Mouse (Mus musculus): ENCODE measurements around the gene Gm29866. TPM values are rescaled to one million over a fixed set of nuclear protein-coding genes. Genes with fewer than 3 reads are reported as not detected.
"Not testable (repeated sequence)": the region's sequence is repeated elsewhere in the genome, so short reads cannot be mapped to it uniquely, and the experiment has no call there.

Gene Gm29866
- not detected in 2 replicates for total RNA-seq (2015)
- total RNA-seq (2017): not detected in 2 replicates

DNA sequence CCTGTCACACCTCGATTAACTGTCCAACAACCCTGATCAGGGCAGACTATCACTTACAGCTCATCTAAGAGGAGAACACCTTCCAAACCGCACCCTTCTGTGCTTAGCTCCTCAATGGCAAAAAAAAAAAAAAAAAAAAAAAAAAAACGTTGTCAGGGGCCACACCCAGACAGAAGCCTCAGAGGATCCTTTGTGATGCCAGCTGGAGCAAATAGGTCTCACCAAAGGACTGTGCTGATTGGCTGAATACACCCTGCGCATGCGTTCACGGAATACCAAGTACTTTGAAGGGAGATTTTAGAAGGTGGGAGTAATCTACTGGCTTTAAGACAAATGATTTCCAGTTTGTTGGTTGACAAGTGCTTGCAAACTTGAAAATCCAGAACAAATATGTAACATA is at the start of gene Gm29866:
Gm29866 (minus strand) TSS at position 101 of the 400 bp plus-strand sequence.
- ATAC-seq (replicated peaks; ENCODE audit: poor library complexity): not testable (repeated sequence)

Other genes with a start within 250 kb of the Gm29866 start
- not detected in 2 replicates for gene Gm20909, start 170.9 kb upstream of the Gm29866 start, total RNA-seq (2015)
- gene Gm20909, start 170.9 kb upstream of the Gm29866 start, total RNA-seq (2017): not detected in 2 replicates
- not detected in 2 replicates for gene Gm20865, start 247.9 kb upstream of the Gm29866 start, total RNA-seq (2015)
- not detected in 2 replicates for gene Gm20865, start 247.9 kb upstream of the Gm29866 start, total RNA-seq (2017)

All from megakaryocyte progenitor cell, adult 5-6 weeks (primary cell).